Mouse (Mus musculus) hindbrain, embryonic 16.5 days (tissue): Measurements from ENCODE around the gene Prr19. TPM values are rescaled to one million over a fixed set of nuclear protein-coding genes. Genes with fewer than 3 reads are reported as not detected.

Source experiments
- ATAC-seq: fragments of 200-750 bp; cut with Nextera tagmentation; 2 replicates; pipeline ENCODE4 v1.8.0; 2017; ENCODE audit warnings: moderate TSS enrichment, moderate library complexity
- H3K27ac ChIP-seq: fragments of 300-500 bp; sonication (generic); 2 replicates; pipeline ENCODE4 v1.5.1; 2014; ENCODE audit warnings: low read depth, mild to moderate bottlenecking, control low read depth, low read length, moderate library complexity
- H3K27me3 ChIP-seq: fragments of 300-500 bp; sonication (generic); replicated peaks from 2 replicates; pipeline ENCODE4 v1.6.1; 2014; ENCODE audit warnings: low read length; ENCODE audit not compliant: control insufficient read depth, insufficient read depth
- H3K36me3 ChIP-seq: fragments of 300-500 bp; sonication (generic); 2 replicates; pipeline ENCODE4 v1.6.1; 2014; ENCODE audit warnings: mild to moderate bottlenecking, low read length, moderate library complexity, mixed read lengths; ENCODE audit not compliant: control insufficient read depth, insufficient read depth
- H3K4me1 ChIP-seq: fragments of 300-500 bp; sonication (generic); 2 replicates; pipeline ENCODE4 v1.6.1; 2014; ENCODE audit warnings: low read depth, low read length; ENCODE audit not compliant: control insufficient read depth, insufficient read depth
- H3K4me2 ChIP-seq: fragments of 300-500 bp; sonication (generic); 2 replicates; pipeline ENCODE4 v1.6.1; 2014; ENCODE audit warnings: mild to moderate bottlenecking, low read length, control low read depth, moderate library complexity
- H3K4me3 ChIP-seq: fragments of 300-500 bp; sonication (generic); 2 replicates; pipeline ENCODE4 v1.5.1; 2014; ENCODE audit warnings: mild to moderate bottlenecking, low read length, control low read depth, moderate library complexity
- H3K9ac ChIP-seq: fragments of 300-500 bp; sonication (generic); 2 replicates; pipeline ENCODE4 v1.6.1; 2014; ENCODE audit warnings: low read depth, mild to moderate bottlenecking, control low read depth, low read length, moderate library complexity
- H3K9me3 ChIP-seq: fragments of 300-500 bp; sonication (generic); 2 replicates; pipeline ENCODE4 v1.6.1; 2014; ENCODE audit warnings: mild to moderate bottlenecking, low read length, moderate library complexity; ENCODE audit not compliant: control insufficient read depth
- WGBS: fragments of 180-500 bp; shearing (Covaris S2); extraction: QIAGEN DNeasy Blood & Tissue Kit; methylation state at CpG from one replicate; pipeline ENCODE4 v1.1.7; 2014; 5-methylcytosine and 5-hydroxymethylcytosine counted together
- polyA plus RNA-seq: library from polyadenylated mRNA; unstranded; fragments of >200 nt; fragmentation: Nextera tagmentation; extraction: Ambion mirVana; gene quantifications from 2 replicates; pipeline ENCODE4 v1.2.1, GENCODE M21; 2015

Gene Prr19
- polyA plus RNA-seq, 1 experiment from 2014 or later = 4.7 TPM

DNA sequence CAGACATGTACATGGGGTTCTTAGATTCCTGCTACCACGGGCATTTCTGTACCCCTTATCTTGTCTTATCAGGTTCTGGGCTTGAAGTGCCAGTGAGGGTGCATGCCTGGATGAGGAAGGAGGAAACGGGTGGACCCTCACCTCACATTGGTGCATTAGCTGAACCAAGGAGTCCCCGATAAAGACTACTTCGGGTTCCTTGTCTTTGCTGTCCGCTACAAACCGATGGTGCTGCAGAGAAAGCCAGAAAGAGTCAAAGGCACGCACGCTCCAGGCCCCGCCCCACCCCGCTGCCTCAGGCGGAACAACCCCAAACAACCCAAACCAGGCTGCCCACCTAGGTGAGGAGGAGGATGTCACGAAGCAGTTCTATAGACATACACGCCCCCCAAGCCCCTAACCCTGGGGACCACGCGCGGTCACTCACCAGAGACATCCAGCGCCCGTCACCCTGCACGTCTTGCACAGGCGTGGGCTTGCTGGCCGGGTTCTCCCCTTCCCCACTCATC, 4.2 kb upstream of the Prr19 start:
- Histone ChIP-seq H3K9ac (peak overlapping the region; percentile 84), H3K4me3 (peak overlapping the region; percentile 81), H3K4me1 (peaks cover 16% of the 10 kb centered on the region), H3K27me3 (no peaks in the 10 kb centered on the region), H3K9me3 (no peaks in the 10 kb centered on the region), H3K4me2 (peak overlapping the region; percentile 73), H3K36me3 (peaks cover 20% of the 10 kb centered on the region), H3K27ac (peak overlapping the region; percentile 97)
- ATAC-seq = peak; percentile 40
- 1% methylated on average over 21 of the region's 21 CpGs for WGBS

DNA sequence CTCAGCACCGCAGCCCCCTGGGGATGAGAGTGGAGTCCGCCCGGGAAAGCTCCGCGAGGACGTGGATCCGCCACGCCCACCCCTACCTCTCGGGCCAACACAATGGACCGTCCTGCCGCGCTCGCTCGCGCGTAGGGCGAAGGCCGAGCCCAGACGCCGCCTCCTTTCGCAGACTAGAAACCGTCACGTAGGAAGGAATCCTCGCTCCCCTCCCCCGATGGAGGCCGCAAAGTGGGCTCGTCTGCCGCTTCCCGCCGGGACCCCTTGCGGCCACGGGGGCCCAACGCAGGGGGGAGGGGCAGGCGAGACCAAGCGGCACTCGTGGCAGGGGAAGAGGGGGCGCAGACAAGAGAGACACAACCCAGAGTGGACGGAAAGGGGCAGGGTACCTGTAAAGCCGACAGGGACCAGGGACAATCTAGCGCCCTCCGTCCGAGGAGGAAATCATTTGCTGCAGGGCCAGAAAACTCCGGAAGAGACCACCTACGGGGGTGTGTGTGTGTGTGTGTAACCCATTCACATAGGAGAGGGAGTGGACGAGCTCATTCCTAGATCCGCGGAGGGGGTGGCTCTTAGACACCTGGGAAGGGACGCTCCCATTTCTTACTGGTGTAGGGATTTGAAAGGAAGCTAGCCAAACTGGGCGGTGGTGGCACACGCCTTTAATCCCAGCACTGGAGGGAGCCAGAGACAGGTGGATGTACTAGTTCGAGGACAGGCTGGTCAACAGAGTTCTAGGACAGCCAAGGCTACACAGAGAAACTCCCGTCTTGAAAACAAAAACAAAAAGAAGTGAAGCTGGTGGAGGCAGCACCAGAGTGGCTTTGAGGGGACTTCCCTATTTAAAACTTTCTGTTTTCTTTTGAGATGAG, 3.5 kb upstream of the Prr19 start, which contains the start of gene Pafah1b3:
Pafah1b3 (minus strand) TSS at position 533 of the 872 bp plus-strand sequence.
- H3K4me2 ChIP-seq = peak within 1 kb of the TSS; percentile 73
- peaks cover 20% of the 10 kb centered on the region for H3K36me3 ChIP-seq
- H3K4me3 ChIP-seq = peak within 1 kb of the TSS; percentile 81
- H3K4me1 ChIP-seq = peaks cover 16% of the 10 kb centered on the region
- no peaks in the 10 kb centered on the region for H3K27me3 ChIP-seq
- under 1% methylated on average over 50 of the region's 52 CpGs for WGBS
- peak within 1 kb of the TSS; percentile 84 for H3K9ac ChIP-seq
- peak; percentile 91 for ATAC-seq
- no peaks in the 10 kb centered on the region for H3K9me3 ChIP-seq
- peak within 1 kb of the TSS; percentile 97 for H3K27ac ChIP-seq

DNA sequence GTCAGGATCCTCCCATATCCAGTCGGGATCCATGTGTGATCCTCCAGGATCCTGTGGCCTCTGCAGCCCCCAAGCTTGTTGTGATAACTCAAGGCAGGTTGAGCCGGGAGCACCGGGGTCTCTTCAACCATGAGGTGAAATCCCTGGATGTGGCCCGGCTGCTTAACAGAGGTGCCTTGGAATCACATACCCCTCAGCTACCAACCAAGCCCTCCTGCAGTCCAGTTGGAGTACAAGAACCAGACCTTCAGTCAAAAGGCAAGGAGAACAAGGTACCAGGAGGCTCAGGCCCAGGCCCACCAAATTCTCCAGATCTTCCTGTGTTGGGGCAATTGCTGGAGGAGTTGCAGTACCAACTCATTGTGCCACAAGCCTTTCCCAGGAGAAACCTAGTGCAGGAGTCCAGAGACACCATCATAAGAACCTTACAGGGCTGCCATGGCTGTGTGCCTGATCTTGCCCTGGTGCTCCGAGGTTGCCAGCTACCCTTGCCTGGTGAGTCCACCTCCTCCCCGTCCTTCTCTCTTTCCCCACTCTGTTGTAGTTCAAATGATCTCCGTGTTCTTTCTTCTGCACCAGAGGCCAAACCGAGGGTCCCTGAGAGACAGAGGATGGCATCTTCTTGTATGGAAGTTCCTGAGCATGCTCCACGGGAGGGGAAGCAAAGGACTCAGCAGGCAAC, 1.9 kb downstream of the Prr19 start:
- Histone ChIP-seq H3K36me3 (no peaks in the 10 kb centered on the region), H3K4me3 (no peak overlapping the region), H3K27me3 (no peaks in the 10 kb centered on the region), H3K9ac (no peak overlapping the region), H3K4me2 (no peak overlapping the region), H3K4me1 (peaks cover 7% of the 10 kb centered on the region), H3K27ac (no peak overlapping the region), H3K9me3 (no peaks in the 10 kb centered on the region)
- WGBS = 72% methylated on average over 9 of the region's 9 CpGs
- ATAC-seq = no peak

DNA sequence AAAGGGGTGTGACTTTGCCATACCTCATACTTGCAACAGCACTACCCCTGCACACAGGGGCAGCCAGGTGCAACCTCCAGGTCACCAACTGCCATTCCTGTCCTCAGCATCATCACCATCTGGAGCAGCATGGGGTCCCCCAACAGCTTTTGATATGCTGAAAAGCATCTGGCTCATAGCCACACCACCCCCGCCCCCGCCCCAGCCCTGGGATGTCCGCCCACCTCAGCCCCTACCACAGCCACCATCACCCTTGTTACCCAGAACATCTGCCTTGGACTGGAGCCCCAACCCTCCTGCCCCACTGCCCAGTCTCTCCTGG, 2.4 kb downstream of the Prr19 start:
- ATAC-seq = no peak

DNA sequence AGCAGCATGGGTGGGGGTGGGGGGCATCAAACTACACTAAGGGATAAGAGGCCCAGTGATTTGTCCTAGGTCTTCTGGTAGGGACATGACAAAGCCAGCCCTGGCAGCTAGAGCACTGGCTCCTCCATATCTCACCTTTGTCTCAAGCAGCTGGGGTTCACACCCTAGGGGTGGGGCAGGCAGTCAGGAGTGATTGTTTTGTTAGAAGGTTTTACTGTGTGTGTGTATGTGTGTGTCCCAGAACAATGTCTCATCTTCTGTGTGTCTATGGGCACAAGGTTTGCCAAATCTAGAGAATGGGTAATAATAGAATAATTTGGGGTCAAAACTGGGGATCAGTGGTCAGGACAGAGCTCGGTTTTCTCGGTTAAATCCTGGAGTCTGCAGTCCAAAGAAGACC, 4.3 kb downstream of the Prr19 start:
- Histone ChIP-seq H3K36me3 (no peaks in the 10 kb centered on the region), H3K4me1 (peaks cover 7% of the 10 kb centered on the region), H3K27ac (peak overlapping the region; percentile 86), H3K4me2 (peak overlapping the region; percentile 87), H3K27me3 (no peaks in the 10 kb centered on the region), H3K9ac (peak overlapping the region; percentile 87), H3K4me3 (peak overlapping the region; percentile 75), H3K9me3 (no peaks in the 10 kb centered on the region)
- 0% methylated on average over 2 of the region's 2 CpGs for WGBS
- ATAC-seq = peak; percentile 19; the same call in 1 of the 2 replicates

More for the DNA sequence above, 2.4 kb downstream of the Prr19 start:
- H3K4me1 ChIP-seq = peaks cover 7% of the 10 kb centered on the region
- no peak overlapping the region for H3K4me3 ChIP-seq
- no peaks in the 10 kb centered on the region for H3K27me3 ChIP-seq
- WGBS = 69% methylated on average over 3 of the region's 3 CpGs
- H3K27ac ChIP-seq = no peak overlapping the region
- H3K36me3 ChIP-seq = no peaks in the 10 kb centered on the region
- H3K9ac ChIP-seq = no peak overlapping the region
- no peaks in the 10 kb centered on the region for H3K9me3 ChIP-seq
- no peak overlapping the region for H3K4me2 ChIP-seq

DNA sequence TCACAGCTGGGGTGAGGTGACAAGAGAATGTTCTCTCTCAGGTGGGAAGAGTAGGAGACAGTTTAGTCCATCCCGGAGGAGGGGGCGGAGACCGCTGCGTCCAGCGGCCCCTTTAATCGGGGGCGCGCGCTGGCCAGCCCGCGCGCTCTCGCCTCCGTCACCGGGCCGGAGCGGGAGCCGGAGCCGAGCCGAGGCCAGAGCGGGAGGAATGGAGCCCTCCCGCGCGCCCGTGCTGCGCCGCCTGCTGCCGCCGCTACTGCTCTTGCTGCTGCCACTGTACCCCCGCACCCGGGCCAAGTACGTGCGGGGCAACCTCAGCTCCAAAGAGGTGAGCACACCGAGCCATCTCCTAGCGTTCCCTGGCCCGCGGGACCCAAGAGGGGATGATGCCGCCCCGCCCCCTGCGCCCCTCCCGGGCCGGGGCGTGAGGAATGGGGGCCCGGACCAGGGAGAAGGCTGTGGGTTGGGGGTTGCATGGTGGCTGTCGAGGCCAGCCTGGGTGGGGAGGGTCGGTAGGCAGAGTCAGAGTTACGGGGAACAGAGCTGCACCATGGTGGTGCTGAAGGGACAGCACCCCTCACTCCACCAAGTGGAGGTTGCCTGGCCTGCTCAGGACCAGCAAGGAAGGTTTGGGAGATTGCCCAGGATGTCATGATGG, 4.9 kb downstream of the Prr19 start, which contains the start of gene Tmem145:
Tmem145 (plus strand) TSS at position 151 of the 658 bp plus-strand sequence.
- WGBS = under 1% methylated on average over 47 of the region's 47 CpGs
- peak; percentile 76 for ATAC-seq

DNA sequence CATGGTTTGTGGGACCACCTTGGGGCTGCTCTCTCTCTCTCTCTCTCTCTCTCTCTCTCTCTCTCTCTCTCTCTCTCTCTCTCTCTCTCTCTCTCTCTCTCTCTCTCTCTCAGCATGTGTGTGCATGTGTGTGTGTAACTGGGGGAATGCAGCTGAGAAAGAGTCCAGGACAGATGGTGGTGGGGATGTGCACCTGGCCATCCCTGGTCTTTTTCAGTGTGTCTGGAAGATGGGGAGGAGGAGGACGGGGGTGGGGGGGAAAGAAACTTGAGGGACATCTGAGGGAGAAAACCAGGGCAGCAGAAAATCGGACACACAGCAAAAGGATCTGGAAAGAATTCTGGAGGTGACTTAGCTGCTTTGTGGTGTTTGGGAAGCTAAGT, 5.4 kb downstream of the Prr19 start:
- peak overlapping the region; percentile 86 for H3K27ac ChIP-seq
- WGBS = 34% methylated on average over 2 of the region's 2 CpGs
- peaks cover 7% of the 10 kb centered on the region for H3K4me1 ChIP-seq
- peak overlapping the region; percentile 87 for H3K9ac ChIP-seq
- H3K4me2 ChIP-seq = peak overlapping the region; percentile 87
- H3K36me3 ChIP-seq = no peaks in the 10 kb centered on the region
- H3K27me3 ChIP-seq = peaks cover 2% of the 10 kb centered on the region; the same call in 1 of the 2 replicates
- ATAC-seq = no peak
- H3K9me3 ChIP-seq = no peaks in the 10 kb centered on the region
- peak overlapping the region; percentile 75 for H3K4me3 ChIP-seq

More for the DNA sequence above, 4.9 kb downstream of the Prr19 start, which contains the start of gene Tmem145:
- Histone ChIP-seq H3K27me3 (no peaks in the 10 kb centered on the region), H3K9ac (peak within 1 kb of the TSS; percentile 87), H3K4me2 (peak within 1 kb of the TSS; percentile 87), H3K4me1 (peaks cover 7% of the 10 kb centered on the region), H3K36me3 (no peaks in the 10 kb centered on the region), H3K27ac (peak within 1 kb of the TSS; percentile 86), H3K4me3 (peak within 1 kb of the TSS; percentile 75), H3K9me3 (no peaks in the 10 kb centered on the region)

DNA sequence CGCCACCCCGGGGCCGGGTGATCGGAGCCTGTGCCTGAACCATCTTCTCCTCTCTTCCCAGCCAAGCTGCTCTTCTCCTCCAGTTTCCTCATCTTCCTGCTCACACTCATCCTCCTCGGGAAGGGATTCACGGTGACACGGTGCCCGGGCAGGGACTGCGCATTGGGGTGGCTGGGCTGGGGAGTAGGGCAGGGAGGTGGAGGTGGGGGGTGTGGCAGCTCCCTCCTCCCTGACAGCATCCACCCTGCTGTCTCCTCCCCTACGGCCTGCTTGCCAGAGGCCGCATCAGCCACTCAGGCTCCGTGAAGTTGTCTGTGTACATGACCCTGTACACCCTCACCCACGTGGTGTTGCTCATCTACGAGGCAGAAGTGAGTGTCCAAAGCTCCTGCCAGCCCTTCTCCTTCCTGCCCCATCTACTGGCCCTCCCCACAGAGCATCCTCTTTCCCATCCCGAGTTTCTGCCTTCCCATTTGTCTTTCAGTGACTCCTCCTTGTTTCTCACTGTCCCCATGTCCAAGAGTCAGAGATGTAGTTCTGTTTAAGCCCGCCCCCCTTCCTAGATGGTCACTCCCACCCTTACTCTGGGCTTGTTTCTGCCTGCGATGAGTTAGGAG, 7.6 kb downstream of the Prr19 start:
- ATAC-seq = no peak

More for the DNA sequence above, 7.6 kb downstream of the Prr19 start:
- Histone ChIP-seq H3K4me2 (no peak overlapping the region), H3K36me3 (no peaks in the 10 kb centered on the region), H3K9me3 (no peaks in the 10 kb centered on the region), H3K4me1 (peaks cover 7% of the 10 kb centered on the region), H3K27me3 (peaks cover 22% of the 10 kb centered on the region), H3K27ac (no peak overlapping the region), H3K9ac (no peak overlapping the region), H3K4me3 (no peak overlapping the region)
- 62% methylated on average over 17 of the region's 17 CpGs for WGBS
